Comparison of ENCODE assay signal across 8 mouse cellular contexts in the genomic region with DNA sequence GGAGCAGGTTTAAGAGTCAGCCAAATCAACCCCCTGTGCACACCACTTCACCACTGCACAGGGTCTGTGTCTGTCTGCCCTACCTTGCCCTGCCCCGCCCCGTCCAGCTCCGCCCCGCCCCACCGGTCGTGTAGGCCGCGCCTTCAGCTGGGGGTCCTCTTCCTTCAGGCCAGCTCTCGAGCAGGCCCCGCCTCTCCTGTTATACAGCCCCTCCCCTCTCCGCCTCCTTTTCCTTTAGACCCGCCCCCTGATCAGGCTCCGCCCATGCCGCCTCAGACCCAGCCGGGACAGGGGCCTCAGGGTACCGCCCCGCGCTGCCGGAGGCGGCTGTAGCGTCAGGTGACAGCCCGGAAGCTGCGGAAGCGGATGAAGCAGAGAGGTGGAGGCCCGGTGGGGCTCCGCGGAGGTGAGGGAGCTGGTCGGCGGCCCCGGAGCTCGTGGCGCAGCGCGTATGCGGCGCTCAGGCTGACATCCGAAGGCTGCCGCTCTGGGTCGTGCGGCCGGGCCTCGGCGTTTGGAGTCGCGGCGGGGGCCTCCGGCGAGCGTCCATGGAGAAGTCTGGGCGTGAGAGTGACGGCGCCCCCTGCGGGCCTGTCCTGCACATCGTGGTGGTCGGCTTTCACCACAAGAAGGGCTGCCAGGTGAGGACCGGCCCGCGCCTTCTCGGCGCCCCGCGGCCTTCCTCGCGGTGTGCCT. TPM values are rescaled to one million over a fixed set of nuclear protein-coding genes. Genes with fewer than 3 reads are reported as not detected.
DNase-seq lines count a peak whose midpoint lies in the region; ATAC-seq lines count a peak whose summit lies in the region.

A gene (plus strand): TSS at position 326 of the 696 bp plus-strand sequence.

- peaks cover 8% of the 10 kb centered on the region for H3K4me1 ChIP-seq in hindbrain, embryonic 16.5 days (ENCODE audit: control insufficient read depth, insufficient read depth, low read depth, low read length)

- no peaks in the 10 kb centered on the region for H3K9me3 ChIP-seq in hindbrain, embryonic 16.5 days (ENCODE audit: control insufficient read depth, low read length)

- no peaks in the 10 kb centered on the region for H3K27me3 ChIP-seq in hindbrain, embryonic 16.5 days (replicated peaks; ENCODE audit: control insufficient read depth, insufficient read depth, low read length)

- DNase-seq in WW6 (ENCODE audit: low read depth, low spot score), result peak; percentile 96
- peak; percentile 88 to 94 for DNase-seq in cerebellum, postnatal 4 days (ENCODE audit: low spot score in 2 of 2)
- DNase-seq in gastrocnemius, adult 18-20 months (ENCODE audit: low spot score), result peak; percentile 99
- DNase-seq in left cerebral cortex, adult 18-20 months (ENCODE audit: low spot score in 2 of 2), result peak; percentile 94 to 96
- DNase-seq in right cerebral cortex, adult 18-20 months, result peak; percentile 97
- peak; percentile 93 for DNase-seq in urinary bladder, postnatal 10 days (ENCODE audit: low spot score)

- peak within 1 kb of the TSS; percentile 73 for H3K4me2 ChIP-seq in hindbrain, embryonic 16.5 days (ENCODE audit: low read length)

- peak; percentile 97 for ATAC-seq in hindbrain, embryonic 16.5 days

- no peaks in the 10 kb centered on the region for H3K36me3 ChIP-seq in hindbrain, embryonic 16.5 days (ENCODE audit: control insufficient read depth, insufficient read depth, low read length)
- H3K36me3 ChIP-seq in macrophage (ENCODE audit: inconsistent target), result no peaks in the 10 kb centered on the region

- peaks cover 47% of the 10 kb centered on the region for H3K79me2 ChIP-seq in macrophage (ENCODE audit: inconsistent target)

- peak within 1 kb of the TSS; percentile 91 for H3K4me3 ChIP-seq in hindbrain, embryonic 16.5 days (ENCODE audit: low read length)
- peak within 1 kb of the TSS; percentile 79 for H3K4me3 ChIP-seq in macrophage (ENCODE audit: inconsistent target)

- peak within 1 kb of the TSS; percentile 97 for H3K27ac ChIP-seq in hindbrain, embryonic 16.5 days (ENCODE audit: low read depth, low read length)
- H3K27ac ChIP-seq in macrophage, result peak within 1 kb of the TSS; percentile 19

- H3K9ac ChIP-seq in hindbrain, embryonic 16.5 days (ENCODE audit: low read depth, low read length), result peak within 1 kb of the TSS; percentile 78

- 2% methylated on average over 64 of the region's 64 CpGs for WGBS in hindbrain, embryonic 16.5 days
- WGBS in macrophage (ENCODE audit: missing documents), result under 1% methylated on average over 64 of the region's 64 CpGs

RNA-seq across cellular contexts. Expression of the gene that starts here (rescaled TPM):
- total RNA-seq in gastrocnemius, adult 18-20 months (2021), result 1 to 10 TPM; 2.7 to 3.5 TPM
- polyA plus RNA-seq in hindbrain, embryonic 16.5 days (2015; fragmentation: Nextera tagmentation; extraction: Ambion mirVana), result 19.3 and 24.1 TPM in 2 replicates
- 10 to 100 TPM; 46.5 to 48.3 TPM for total RNA-seq in left cerebral cortex, adult 18-20 months (2021)
- 100 to 1,000 TPM in 18 of 26 experiments, 10 to 100 TPM in 8; 75.3 to 263 (median 110) TPM for total RNA-seq in macrophage (2018; cell fraction: chromatin; rRNA removed)
- total RNA-seq in macrophage (2018; cell fraction: cytosol; rRNA removed), result 10 to 100 TPM; 22.3 to 35.2 (median 29.1) TPM
- total RNA-seq in macrophage (2018; cell fraction: nucleus; rRNA removed), result 100 to 1,000 TPM in 2 of 26 experiments, 10 to 100 TPM in 24; 55.4 to 256 (median 74.3) TPM
- 11.5 to 18.4 TPM (median 12.3 TPM) in 3 replicates for polyA plus RNA-seq in macrophage (2018)

Comparison
In these comparisons a context has a peak if more than half of its experiments do, and no peak if none do; other contexts are left out.
1. Peak in every context shown above with its lines: DNase-seq, ATAC-seq, H3K4me3 ChIP-seq and H3K27ac ChIP-seq.
2. RNA of the gene that starts here (total RNA-seq): 46.5 to 48.3 TPM in left cerebral cortex, adult 18-20 months; 2.7 to 3.5 TPM in gastrocnemius, adult 18-20 months; every median in the first group is over 10 times any median in the second.